Mouse (Mus musculus) adrenal gland, adult 2 months (tissue): ENCODE measurements around the gene Commd8. TPM values are rescaled to one million over a fixed set of nuclear protein-coding genes. Genes with fewer than 3 reads are reported as not detected.
"Not testable (repeated sequence)": the region's sequence is repeated elsewhere in the genome, so short reads cannot be mapped to it uniquely, and the experiment has no call there.

ENCODE experiments used
- DNase-seq: peaks from one replicate; pipeline ENCODE4 v3.0.0; 2021
- polyA plus RNA-seq: library from polyadenylated mRNA; depleted of rRNA; stranded (reverse); fragments of >200 nt; gene quantifications from 2 replicates; pipeline ENCODE4 v1.2.3, GENCODE M21; 2012
- total RNA-seq, 2 experiments: library from RNA; stranded (reverse); gene quantifications; 2 replicates each; pipeline ENCODE4 v1.2.3; 2021

The Commd8 gene
- total and polyA plus RNA-seq, 3 experiments = 1.4 to 70.1 (median 46.9) TPM

- no peak for DNase-seq
Observed at GRCm38 (mm10) chr5:72168285-72168621, 264 bp upstream of the Commd8 start.

GRCm38 (mm10) chr5:72164386-72164785 is 3.6 kb downstream of the Commd8 start:
- no peak for DNase-seq

- DNase-seq = no peak
Observed at GRCm38 (mm10) chr5:72162855-72163254, 5.1 kb downstream of the Commd8 start.

- no peak for DNase-seq
Observed at GRCm38 (mm10) chr5:72160781-72161485, 7.1 kb downstream of the Commd8 start.

- no peak for DNase-seq
Observed at GRCm38 (mm10) chr5:72159537-72159936, 8.5 kb downstream of the Commd8 start.

- no peak for DNase-seq
Observed at GRCm38 (mm10) chr5:72158667-72159066, 9.3 kb downstream of the Commd8 start.

GRCm38 (mm10) chr5:72156598-72156997 is 11.4 kb downstream of the Commd8 start:
- peak; percentile 30 for DNase-seq

GRCm38 (mm10) chr5:72155686-72156085 is 12.3 kb downstream of the Commd8 start:
- DNase-seq = not testable (repeated sequence)

- no peak for DNase-seq
Observed at GRCm38 (mm10) chr5:72150870-72151269, 17.1 kb downstream of the Commd8 start.

GRCm38 (mm10) chr5:72148679-72149078 is 19.3 kb downstream of the Commd8 start:
- DNase-seq = no peak

GRCm38 (mm10) chr5:72139619-72140018 is 28.4 kb downstream of the Commd8 start:
- DNase-seq = no peak

- DNase-seq = no peak
Observed at GRCm38 (mm10) chr5:72138256-72138655, 29.7 kb downstream of the Commd8 start.

GRCm38 (mm10) chr5:72133906-72134305 is 34.1 kb downstream of the Commd8 start:
- no peak for DNase-seq

- DNase-seq = no peak
Observed at GRCm38 (mm10) chr5:72126681-72127080, 41.3 kb downstream of the Commd8 start.

GRCm38 (mm10) chr5:72122414-72123037 is 45.5 kb downstream of the Commd8 start:
- DNase-seq = no peak
